Mouse (Mus musculus) layer of hippocampus, adult 8-10 months (tissue): ENCODE data around the gene Ppp1r12b. TPM values are rescaled to one million over a fixed set of nuclear protein-coding genes. Genes with fewer than 3 reads are reported as not detected.
"Not testable (repeated sequence)": the region's sequence is repeated elsewhere in the genome, so short reads cannot be mapped to it uniquely, and the experiment has no call there.

Experiments used
- DNase-seq, 2 experiments: peaks; one replicate each; pipeline ENCODE4 v3.0.0; 2022; ENCODE audit warnings: low spot score in 2 of 2
- total RNA-seq, 4 experiments: library from RNA; stranded (reverse); gene quantifications; 2 replicates each; pipeline ENCODE4 v1.2.4; 2022

Ppp1r12b gene
- total RNA-seq, 4 experiments from 2014 or later: 66.6 to 80.1 (median 73.2) TPM

DNA sequence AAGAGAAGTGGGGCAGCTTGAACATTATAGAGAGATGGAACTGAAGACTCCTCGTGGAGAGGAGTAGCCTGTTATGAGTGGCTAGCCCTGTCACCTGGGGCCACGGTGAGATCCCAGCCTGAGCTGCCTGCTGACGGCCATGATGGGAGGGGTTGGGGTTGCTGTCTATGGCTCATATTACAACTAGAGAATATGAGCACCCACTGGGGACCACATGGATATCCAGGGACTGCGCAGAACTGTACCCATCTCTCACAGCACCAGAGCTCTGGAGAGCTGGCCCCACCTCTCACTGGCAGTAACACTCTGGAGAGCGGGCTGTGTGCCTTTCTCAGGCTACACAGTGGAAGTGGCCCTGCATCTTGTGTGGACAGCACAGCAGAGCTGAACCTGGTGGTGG, 104.5 kb downstream of the Ppp1r12b start:
- DNase-seq: no peak

DNA sequence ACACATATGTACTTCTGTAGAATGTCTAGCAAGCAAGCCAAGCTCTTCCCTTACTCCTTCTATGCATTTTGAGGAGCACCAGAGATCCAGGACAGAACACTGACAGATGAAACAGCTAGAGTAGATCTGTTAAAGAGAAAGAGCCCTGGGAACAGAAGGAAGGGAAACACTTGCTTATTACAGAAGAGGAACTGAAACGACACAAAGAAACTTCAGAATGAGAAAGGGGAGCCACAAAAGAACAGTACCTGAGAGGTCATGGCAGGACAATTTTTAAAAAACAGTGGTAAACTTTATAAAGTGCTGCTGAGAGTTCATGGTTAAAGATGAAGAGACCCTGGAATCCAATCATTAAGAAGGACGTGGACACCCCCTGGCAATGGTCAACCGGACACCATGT, 105.4 kb downstream of the Ppp1r12b start:
- no peak for DNase-seq

DNA sequence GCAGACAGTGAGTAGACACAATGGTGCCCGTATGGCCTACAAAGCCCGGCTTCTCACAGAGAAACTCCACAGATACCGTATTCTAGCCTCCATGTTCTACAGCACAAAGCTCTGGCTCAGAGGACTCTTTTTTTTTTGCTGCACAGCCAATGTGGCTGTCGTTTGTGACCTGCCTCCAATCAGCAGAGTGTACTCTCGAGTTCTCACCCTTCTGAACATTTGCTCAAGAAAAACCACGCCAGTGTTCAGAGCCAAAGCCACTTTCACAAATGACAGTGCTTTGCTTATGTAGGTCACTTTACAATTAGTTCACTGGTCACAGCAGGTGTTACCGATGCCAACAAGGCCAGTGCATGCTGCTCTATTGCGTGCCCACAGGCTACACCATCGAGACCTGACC, 107.9 kb downstream of the Ppp1r12b start:
- DNase-seq: no peak

GRCm38 (mm10) chr1:134846295-134846988, 109.3 kb downstream of the Ppp1r12b start:
- no peak for DNase-seq

DNA sequence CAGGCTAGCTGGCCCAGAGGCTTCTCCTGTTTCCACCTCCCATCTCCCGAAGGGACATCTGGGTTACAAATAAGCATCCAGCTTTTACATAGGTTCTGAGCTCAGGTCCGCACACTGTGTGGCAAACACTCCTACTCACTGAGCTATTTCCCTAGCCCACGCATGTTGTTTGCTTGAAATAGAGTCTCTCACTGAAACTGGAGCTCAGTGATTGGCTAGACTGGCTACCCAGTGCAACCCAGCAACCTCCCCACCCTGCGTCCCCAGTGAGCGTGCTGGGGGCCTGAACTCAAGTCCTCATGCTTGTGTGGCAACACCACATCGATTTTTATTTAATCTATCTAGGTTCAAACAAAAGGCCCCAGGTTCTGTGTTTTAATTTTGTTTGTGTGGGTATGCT, 112.4 kb downstream of the Ppp1r12b start:
- DNase-seq: no peak

- DNase-seq: no peak
Measured at GRCm38 (mm10) chr1:134836909-134837480, 118.7 kb downstream of the Ppp1r12b start.

- DNase-seq: not testable (repeated sequence)
Measured at GRCm38 (mm10) chr1:134830881-134831280, 124.9 kb downstream of the Ppp1r12b start.

DNA sequence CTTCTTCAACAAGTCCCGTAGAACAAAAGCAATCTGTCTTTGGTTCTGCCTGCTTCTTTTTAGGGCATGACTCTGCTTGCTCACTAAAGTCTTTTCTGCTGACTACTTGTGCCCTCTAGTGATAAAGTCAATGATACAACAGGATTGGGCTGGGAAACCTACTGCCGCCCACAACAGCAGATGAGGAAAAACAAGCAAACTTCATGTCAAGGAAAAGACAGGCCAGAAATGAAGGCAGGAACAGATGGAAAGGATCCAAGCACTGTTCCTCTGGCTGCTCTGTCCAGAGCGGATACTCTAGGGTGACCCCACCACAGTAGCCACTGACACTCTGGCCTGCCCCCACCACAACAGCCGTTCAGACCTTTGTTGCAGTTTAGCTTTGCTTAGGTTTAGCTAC, 126.1 kb downstream of the Ppp1r12b start:
- DNase-seq: no peak

- DNase-seq: no peak
Measured at GRCm38 (mm10) chr1:134824896-134825295, 130.8 kb downstream of the Ppp1r12b start.

DNA sequence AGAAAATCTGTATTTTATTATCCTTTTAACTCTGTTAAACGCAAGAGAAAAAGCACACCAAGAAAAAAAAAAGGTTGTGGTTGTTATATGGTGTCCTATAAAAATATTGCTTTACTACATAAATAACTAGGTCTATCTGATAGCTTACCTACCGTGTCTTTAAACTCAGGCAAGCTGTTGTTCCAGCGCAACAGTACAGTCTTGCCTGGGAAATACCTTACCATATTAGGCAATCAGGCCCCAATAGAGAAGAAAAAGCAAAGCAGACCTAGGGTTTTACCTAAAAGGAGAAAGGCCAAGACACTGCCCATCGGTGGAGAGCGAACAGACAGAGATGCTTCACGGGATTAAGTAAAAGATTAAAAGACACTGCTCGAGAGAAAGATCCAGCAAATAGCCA, 131.9 kb downstream of the Ppp1r12b start:
- no peak for DNase-seq

GRCm38 (mm10) chr1:134823323-134823722, 132.4 kb downstream of the Ppp1r12b start:
- DNase-seq: no peak

DNA sequence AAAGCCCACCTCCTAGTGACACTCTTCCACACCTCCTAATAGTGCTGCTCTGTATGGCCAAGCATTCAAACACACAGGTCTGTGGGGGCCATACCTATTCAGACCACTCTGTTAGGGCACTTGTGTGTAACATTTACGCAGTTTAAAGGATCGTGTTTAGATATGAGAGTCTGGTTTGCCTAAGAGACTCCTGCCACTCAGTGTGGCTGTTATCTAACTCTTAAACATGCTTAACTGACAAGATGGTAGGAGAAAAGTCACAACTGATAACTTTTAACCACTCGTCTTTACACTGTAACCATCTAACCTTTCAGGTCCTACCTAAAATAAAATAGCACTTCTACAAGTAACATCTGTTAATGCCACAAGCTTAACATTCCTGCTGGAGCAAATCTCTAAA, 134.9 kb downstream of the Ppp1r12b start:
- DNase-seq: no peak

DNA sequence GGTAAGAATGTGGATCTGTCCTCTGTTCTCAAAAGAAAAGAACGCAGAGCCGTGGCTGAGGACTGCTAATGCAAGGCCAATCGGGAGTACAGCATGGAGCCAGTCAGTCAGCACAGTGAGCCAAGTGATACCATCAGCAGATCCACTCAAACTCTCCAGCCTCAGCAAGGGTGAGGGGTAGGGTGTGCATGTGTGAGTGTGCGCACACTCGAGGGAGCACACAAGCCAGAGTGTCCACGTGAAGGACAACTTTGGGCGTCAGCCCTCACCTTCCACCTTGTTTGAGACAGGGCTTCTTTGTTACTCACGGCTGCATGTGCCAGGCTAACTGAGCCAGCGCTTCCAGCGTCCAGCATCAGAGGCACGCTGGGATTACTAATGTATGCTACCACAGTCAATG, 136.5 kb downstream of the Ppp1r12b start:
- DNase-seq: no peak

- DNase-seq: no peak
Measured at GRCm38 (mm10) chr1:134818716-134819115, 137.0 kb downstream of the Ppp1r12b start.

DNA sequence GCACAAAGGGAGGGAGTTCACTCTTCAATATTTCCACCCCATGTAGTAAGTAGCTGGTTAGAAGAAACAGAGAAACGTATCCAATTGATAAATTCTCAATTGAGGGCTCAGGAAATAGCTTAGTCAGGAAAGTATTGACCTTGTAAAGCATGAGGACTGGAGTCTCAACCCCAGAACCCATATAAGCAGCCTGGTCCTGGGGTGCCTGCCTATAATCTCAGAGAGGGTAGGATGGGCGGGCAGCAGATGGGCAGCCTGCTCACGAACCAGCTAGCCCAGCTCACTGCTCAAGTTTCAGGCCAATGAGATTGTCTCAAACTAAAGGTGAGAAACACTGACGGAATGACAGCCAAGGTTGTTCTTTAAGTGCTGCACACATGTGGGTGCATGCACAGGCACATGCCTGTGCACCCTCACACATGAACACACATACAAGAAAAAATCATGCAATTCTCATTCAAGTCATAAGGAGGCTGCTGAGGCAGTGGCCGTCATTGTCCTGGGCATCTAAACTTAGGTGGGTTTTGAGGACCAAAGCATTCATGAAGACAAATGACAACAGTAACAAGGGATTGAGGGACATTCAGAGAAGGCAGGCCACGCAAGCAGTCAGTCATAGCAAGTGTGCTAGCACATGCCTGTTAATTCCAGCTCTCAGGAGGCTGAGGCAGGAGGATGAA, 137.7 kb downstream of the Ppp1r12b start:
- no peak for DNase-seq

GRCm38 (mm10) chr1:134817120-134817519, 138.6 kb downstream of the Ppp1r12b start:
- DNase-seq: no peak

DNA sequence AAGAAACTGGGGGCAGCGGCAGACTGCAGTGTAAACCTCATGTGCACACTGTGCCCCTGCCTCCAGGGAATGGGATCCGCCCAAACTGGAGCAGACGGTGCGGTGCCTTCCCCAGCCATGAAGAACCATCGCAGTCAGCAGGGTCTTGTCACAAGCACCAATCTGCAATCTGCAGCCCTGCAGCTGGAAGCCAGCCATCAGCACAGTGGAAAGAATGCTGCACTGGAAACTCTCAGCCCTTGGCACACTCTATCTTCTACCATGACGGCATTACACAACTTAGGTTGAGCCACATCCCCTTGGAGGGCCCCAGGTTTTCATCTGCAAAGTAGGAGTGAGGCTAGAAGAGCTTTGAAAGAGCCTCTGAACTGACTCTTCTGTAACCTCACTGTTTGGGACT, 139.1 kb downstream of the Ppp1r12b start:
- no peak for DNase-seq

GRCm38 (mm10) chr1:134815748-134816147, 140.0 kb downstream of the Ppp1r12b start:
- DNase-seq: no peak

DNA sequence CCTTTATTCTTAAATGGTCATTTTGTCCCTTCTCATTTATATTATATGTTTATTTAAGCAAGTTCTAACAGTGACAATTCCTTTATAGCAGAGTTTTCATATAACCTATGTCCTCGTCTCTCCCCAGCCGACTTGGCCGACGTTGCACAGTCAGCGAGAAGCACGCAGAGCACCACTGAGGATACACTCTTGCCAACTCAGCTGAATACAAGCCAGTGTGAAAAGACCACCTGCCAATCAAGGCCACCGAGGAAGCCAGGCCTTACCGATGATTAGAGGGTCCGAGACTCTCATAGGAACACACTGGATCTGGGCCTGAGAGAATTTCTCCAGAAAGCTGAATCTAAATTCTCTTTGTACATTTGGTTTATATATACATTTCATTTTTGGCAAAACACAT, 150.3 kb downstream of the Ppp1r12b start:
- no peak for DNase-seq

GRCm38 (mm10) chr1:134804373-134804772, 151.4 kb downstream of the Ppp1r12b start:
- DNase-seq: no peak

DNA sequence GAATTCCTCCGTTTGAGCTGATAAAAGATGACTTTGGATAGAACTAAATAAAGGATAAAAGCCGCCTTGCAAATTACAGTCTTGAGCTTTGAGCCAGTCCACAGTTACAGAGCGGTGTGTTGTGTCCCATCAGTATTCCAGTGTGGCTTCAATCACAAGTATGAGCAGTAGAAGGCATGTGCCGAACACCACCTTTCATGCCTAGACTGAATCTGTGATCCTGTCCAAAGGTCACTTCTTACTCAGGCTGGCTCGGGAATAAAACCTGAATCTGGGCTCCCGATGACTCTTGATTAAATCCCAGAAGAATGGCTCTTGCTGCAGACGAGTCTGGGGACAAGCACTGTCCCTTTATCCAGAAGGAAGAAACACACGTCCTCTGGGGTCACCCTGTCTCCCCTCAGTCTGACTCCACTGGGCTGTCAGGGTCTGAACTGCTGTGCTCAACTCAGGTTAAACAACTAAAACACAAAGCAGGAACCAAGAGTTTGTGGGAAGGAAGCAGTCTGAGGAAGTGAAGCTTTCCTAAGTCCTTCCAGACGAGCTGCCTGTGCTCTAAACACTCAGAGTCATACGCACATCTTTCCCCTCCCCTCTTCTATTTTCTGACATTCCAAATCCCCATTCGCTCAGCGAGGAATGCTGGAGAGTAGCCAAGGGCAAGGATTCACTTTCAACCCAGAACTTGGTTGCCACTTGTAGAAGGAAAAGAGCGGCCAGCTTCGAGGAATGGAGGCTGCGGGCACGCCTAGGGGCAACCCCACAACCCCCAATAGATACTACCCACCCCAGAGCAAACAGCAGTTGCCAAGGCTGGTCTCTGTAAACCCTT, 152.2 kb downstream of the Ppp1r12b start:
- no peak for DNase-seq

- no peak for DNase-seq
Measured at GRCm38 (mm10) chr1:134801758-134802157, 154.0 kb downstream of the Ppp1r12b start.
